Mouse (Mus musculus) heart, embryonic 12.5 days (tissue): Measurements from ENCODE around the gene S1pr3. TPM values are rescaled to one million over a fixed set of nuclear protein-coding genes. Genes with fewer than 3 reads are reported as not detected.
A peak's percentile ranks its signal among the peaks of the same experiment; 100 is the strongest.

Source experiments
- ATAC-seq: fragments of 200-750 bp; cut with Nextera tagmentation; 2 replicates; pipeline ENCODE4 v1.8.0; 2017; ENCODE audit warnings: moderate TSS enrichment, moderate library complexity; ENCODE audit not compliant: insufficient number of reproducible peaks, low FRiP score
- H3K27ac ChIP-seq: fragments of 300-500 bp; sonication (generic); 2 replicates; pipeline ENCODE4 v1.5.1; 2016; ENCODE audit warnings: mild to moderate bottlenecking, moderate library complexity; ENCODE audit not compliant: poor library complexity, severe bottlenecking
- H3K27me3 ChIP-seq: fragments of 300-500 bp; sonication (generic); replicated peaks from 2 replicates; pipeline ENCODE4 v1.6.1; 2016; ENCODE audit warnings: mild to moderate bottlenecking, moderate library complexity
- H3K36me3 ChIP-seq: fragments of 300-500 bp; sonication (generic); 2 replicates; pipeline ENCODE4 v1.6.1; 2016; ENCODE audit warnings: mild to moderate bottlenecking, moderate library complexity
- H3K4me1 ChIP-seq: fragments of 300-500 bp; sonication (generic); replicated peaks from 2 replicates; pipeline ENCODE4 v1.6.1; 2016; ENCODE audit warnings: mild to moderate bottlenecking
- H3K4me2 ChIP-seq: fragments of 300-500 bp; sonication (generic); 2 replicates; pipeline ENCODE4 v1.6.1; 2016; ENCODE audit warnings: mild to moderate bottlenecking, moderate library complexity
- H3K4me3 ChIP-seq: fragments of 300-500 bp; sonication (generic); 2 replicates; pipeline ENCODE4 v1.5.1; 2016; ENCODE audit warnings: mild to moderate bottlenecking
- H3K9ac ChIP-seq: fragments of 300-500 bp; sonication (generic); 2 replicates; pipeline ENCODE4 v1.6.1; 2016; ENCODE audit warnings: mild to moderate bottlenecking, moderate library complexity
- H3K9me3 ChIP-seq: fragments of 300-500 bp; sonication (generic); replicated peaks from 2 replicates; pipeline ENCODE4 v1.6.1; 2016; ENCODE audit warnings: mild to moderate bottlenecking, moderate library complexity
- WGBS: fragments of 180-500 bp; shearing (Covaris S2); methylation state at CpG from one replicate; pipeline ENCODE4 v1.1.7; 2016; 5-methylcytosine and 5-hydroxymethylcytosine counted together
- polyA plus RNA-seq: library from polyadenylated mRNA; unstranded; fragments of >200 nt; fragmentation: Nextera tagmentation; extraction: Ambion mirVana; gene quantifications from 2 replicates; pipeline ENCODE4 v1.2.1, GENCODE M21; 2016

S1pr3 gene
- 18.7 and 19.3 TPM in 2 replicates for polyA plus RNA-seq

GRCm38 (mm10) chr13:51408519-51409001, at the start of gene S1pr3:
TSS of gene S1pr3 (plus strand) at chr13:51408639.
- peak; percentile 72 for ATAC-seq
- Histone ChIP-seq H3K27ac (peak within 1 kb of the TSS; percentile 28; the same call in 1 of the 2 replicates), H3K9ac (peak within 1 kb of the TSS; percentile 82), H3K4me3 (peak within 1 kb of the TSS; percentile 63), H3K4me1 (peaks cover 40% of the 10 kb centered on the region), H3K4me2 (peak within 1 kb of the TSS; percentile 80), H3K27me3 (0 out of 2 replicates have a peak, but pooled peaks cover 6% of the 10 kb centered on the region), H3K9me3 (no peaks in the 10 kb centered on the region), H3K36me3 (no peaks in the 10 kb centered on the region)
- WGBS: under 1% methylated on average over 33 of the region's 33 CpGs

DNA sequence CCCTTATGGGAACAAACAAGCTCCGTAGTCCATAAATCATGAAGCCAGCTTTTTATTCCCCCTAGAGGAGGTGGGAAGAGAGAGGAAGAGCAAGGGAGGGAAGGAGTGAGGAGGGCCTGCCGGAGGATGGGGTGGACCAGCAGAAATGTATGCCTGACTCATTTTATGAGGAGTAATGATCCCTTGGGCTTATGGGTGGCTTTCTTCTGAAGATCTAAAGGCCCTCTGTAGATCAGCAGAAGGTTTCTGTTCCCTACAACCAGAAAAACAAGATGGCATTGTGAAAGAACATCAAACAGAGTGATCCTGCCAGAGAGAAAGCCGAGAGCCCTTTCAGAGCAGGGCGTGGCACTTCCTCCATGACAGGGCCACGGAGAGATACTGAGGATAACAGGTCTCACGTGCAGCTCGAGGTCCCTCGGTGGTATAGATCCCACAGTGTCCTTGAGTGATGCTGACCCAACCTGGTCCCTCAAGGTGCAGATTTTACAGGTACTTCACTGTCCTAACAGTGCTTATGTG, 47.9 kb upstream of the S1pr3 start:
- no peaks in the 10 kb centered on the region for H3K27me3 ChIP-seq
- no peaks in the 10 kb centered on the region for H3K9me3 ChIP-seq
- H3K9ac ChIP-seq: no peak overlapping the region
- WGBS: 66% methylated on average over 8 of the region's 8 CpGs
- H3K4me3 ChIP-seq: no peak overlapping the region
- no peak overlapping the region for H3K27ac ChIP-seq
- no peak overlapping the region for H3K4me2 ChIP-seq
- peaks cover 16% of the 10 kb centered on the region for H3K4me1 ChIP-seq
- no peaks in the 10 kb centered on the region for H3K36me3 ChIP-seq
- ATAC-seq: no peak

DNA sequence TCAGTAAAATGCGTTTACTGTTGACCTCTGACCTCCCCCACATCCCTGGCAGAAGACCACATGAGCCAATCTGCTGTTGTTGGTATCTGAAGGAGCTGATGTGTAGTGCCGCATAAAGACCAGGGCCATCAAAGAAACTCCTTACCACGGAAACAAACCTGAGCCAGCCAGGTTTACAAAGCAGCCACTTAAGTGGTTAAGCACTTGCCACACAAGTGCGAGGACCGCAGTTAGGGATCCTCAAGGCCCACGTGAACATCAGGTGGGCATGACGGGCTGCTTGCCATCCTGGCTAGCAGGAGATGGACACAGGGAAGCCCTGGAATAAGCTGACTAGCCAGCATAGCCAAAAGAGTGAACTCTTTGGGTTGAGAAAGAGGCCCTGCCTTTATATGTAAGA, 45.0 kb upstream of the S1pr3 start:
- H3K4me1 ChIP-seq: peaks cover 22% of the 10 kb centered on the region
- H3K27ac ChIP-seq: no peak overlapping the region
- ATAC-seq: no peak
- no peak overlapping the region for H3K4me3 ChIP-seq
- no peak overlapping the region for H3K9ac ChIP-seq
- H3K4me2 ChIP-seq: no peak overlapping the region
- H3K9me3 ChIP-seq: no peaks in the 10 kb centered on the region
- H3K27me3 ChIP-seq: no peaks in the 10 kb centered on the region
- no peaks in the 10 kb centered on the region for H3K36me3 ChIP-seq
- 72% methylated on average over 7 of the region's 7 CpGs for WGBS

DNA sequence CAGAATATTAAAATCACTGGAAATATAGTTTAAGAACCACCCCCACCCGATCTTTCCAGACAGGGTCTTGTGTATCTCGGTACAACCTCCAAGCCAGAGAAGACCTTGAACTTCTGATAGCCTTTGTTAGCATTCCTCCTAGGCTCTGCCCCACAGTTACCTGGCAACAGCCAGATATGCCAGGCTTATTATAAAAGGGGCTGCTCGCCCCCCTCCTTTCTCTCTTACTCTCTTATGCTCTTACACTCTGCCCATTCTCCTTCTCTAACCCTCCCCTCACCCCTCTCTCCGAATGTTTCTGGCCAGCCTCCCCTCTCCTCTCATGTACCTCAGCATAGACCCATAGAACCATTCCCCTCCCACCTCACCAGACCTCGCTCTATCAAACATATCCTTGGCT, 44.5 kb upstream of the S1pr3 start:
- WGBS: 61% methylated on average over 5 of the region's 5 CpGs
- ATAC-seq: no peak

DNA sequence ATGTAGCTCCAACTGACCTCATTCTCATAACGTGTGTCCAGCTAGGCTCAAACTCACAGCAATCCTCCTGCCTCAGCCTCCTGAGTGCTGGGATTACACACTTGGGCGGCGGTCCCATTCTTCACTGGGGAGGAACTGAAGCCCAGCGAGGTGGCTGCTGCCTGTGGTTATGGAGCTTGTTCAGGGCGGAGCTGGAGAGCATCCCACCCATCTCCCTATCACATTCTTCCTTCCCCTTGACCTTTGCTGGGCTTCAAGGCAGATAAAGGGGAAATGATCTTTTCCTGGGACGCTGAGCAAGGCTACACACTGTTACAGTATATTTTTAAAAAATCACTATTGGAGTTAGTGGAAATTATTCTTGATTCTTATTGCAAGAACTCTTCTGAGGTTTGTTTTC, 43.2 kb upstream of the S1pr3 start:
- Histone ChIP-seq H3K4me3 (no peak overlapping the region), H3K4me2 (no peak overlapping the region), H3K36me3 (no peaks in the 10 kb centered on the region), H3K9ac (no peak overlapping the region), H3K4me1 (peaks cover 22% of the 10 kb centered on the region), H3K9me3 (no peaks in the 10 kb centered on the region), H3K27ac (no peak overlapping the region), H3K27me3 (no peaks in the 10 kb centered on the region)
- WGBS: 72% methylated on average over 6 of the region's 6 CpGs
- no peak for ATAC-seq

More for the DNA sequence above, 44.5 kb upstream of the S1pr3 start:
- Histone ChIP-seq H3K4me2 (no peak overlapping the region), H3K27me3 (no peaks in the 10 kb centered on the region), H3K4me1 (peaks cover 22% of the 10 kb centered on the region), H3K9ac (no peak overlapping the region), H3K27ac (no peak overlapping the region), H3K36me3 (no peaks in the 10 kb centered on the region), H3K9me3 (no peaks in the 10 kb centered on the region), H3K4me3 (no peak overlapping the region)

DNA sequence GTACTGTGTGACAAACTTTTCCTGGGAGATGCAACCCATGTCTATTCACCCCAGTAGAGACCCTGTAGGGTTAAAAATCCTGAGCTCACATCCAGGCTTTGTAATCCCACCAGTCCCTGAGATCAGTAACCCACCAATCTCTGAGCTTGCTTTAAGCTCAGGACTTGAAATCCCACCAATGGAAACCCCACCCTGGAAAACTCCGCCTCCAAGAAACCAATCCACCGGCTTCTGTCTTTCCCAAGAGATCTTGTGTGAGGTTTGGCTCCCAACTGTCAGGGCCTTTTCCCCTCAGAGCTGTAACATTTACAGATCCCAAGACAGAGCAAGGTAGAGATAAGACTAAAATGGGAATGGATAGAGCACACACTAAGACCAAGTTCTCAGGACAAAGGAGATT, 40.1 kb upstream of the S1pr3 start:
- Histone ChIP-seq H3K9ac (no peak overlapping the region), H3K27ac (no peak overlapping the region), H3K9me3 (no peaks in the 10 kb centered on the region), H3K4me2 (no peak overlapping the region), H3K36me3 (no peaks in the 10 kb centered on the region), H3K4me3 (no peak overlapping the region), H3K4me1 (peaks cover 22% of the 10 kb centered on the region), H3K27me3 (no peaks in the 10 kb centered on the region)
- no peak for ATAC-seq
- 61% methylated on average over 2 of the region's 2 CpGs for WGBS

DNA sequence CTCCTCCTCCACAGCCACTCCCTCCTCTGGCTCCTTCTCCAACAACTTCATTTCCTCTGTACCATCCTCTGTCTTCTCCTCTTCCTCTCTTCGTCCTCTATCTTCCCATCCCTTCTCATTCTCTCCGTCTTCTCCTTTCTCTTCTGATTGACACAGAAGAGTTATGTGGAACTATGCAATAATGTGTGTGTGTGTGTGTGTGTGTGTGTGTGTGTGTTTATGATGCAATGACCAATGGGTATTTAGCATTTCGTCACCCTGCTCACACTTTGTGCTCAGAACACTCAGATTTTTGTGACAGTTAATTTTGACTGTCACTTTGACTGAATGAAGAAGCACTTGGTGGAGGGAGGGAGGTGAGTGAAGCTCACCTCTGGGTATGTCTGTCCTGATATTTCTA, 39.1 kb upstream of the S1pr3 start:
- Histone ChIP-seq H3K36me3 (no peaks in the 10 kb centered on the region), H3K4me1 (peaks cover 12% of the 10 kb centered on the region), H3K4me3 (no peak overlapping the region), H3K9me3 (no peaks in the 10 kb centered on the region), H3K27me3 (no peaks in the 10 kb centered on the region), H3K9ac (no peak overlapping the region), H3K4me2 (no peak overlapping the region), H3K27ac (no peak overlapping the region)
- WGBS: 80% methylated on average over 3 of the region's 3 CpGs
- no peak for ATAC-seq

DNA sequence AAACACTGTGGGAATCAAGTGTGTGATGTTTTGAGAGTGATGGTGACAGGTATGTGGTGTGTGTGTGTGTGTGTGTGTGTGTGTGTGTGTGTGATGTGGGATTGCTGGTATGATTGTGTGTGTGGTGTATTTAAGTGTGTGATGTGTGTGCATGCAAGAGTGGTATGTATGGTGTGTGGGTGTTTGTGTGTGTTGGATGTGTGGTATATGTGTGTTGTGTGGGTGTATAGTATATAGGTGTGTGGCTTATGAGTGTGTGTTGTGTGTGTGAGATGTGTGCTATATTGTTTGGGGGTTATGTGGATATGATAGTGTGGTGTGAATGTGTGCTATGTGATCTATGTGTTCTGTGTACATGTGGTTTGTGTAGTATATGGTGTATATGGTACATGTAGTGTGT, 35.4 kb upstream of the S1pr3 start:
- Histone ChIP-seq H3K4me2 (no peak overlapping the region), H3K4me1 (peaks cover 12% of the 10 kb centered on the region), H3K27ac (no peak overlapping the region), H3K9ac (no peak overlapping the region), H3K36me3 (no peaks in the 10 kb centered on the region), H3K9me3 (no peaks in the 10 kb centered on the region), H3K4me3 (no peak overlapping the region), H3K27me3 (no peaks in the 10 kb centered on the region)
- ATAC-seq: peak; percentile 39; the same call in 1 of the 2 replicates

DNA sequence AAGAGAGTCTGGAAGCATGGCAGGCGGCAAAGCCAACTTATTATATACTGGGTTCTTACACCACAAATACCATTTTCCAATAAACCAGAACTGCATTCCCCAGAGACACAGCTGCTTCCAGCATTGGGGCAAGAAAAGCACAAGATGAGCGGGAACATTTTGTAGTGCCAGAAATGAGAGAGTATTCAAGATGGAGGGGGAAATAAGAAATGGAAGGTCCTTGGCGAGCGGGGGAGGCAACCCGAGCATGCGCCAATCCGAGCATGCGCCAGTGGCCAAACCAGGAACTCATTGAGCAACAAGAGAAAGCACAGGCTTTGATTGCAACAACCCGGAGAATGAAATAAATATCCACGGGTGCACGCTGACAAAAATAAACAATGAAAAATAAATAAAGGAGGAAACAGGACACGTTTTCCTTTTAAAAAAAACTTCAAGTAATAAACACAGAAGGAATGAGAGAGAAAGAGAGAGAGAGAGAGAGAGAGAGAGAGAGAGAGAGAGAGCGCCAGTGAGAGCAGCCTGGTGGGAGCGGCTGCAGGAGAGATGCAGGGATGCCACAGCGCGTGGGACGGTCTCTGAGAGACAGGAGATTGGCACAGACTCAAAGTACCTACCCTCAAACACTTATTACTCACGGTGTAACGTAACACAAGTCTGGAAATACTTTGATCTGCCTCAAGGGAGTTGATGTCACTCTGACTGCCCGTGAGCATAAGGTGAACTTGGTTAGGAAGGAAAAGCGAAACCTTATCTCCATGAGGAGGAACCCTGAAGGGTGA, 34.2 kb upstream of the S1pr3 start:
- Histone ChIP-seq H3K27ac (no peak overlapping the region), H3K9ac (no peak overlapping the region), H3K9me3 (no peaks in the 10 kb centered on the region), H3K27me3 (no peaks in the 10 kb centered on the region), H3K36me3 (no peaks in the 10 kb centered on the region), H3K4me2 (no peak overlapping the region), H3K4me1 (peaks cover 23% of the 10 kb centered on the region), H3K4me3 (no peak overlapping the region)
- ATAC-seq: no peak
- 72% methylated on average over 21 of the region's 21 CpGs for WGBS

GRCm38 (mm10) chr13:51378126-51378525, 30.3 kb upstream of the S1pr3 start:
- Histone ChIP-seq H3K4me3 (0 out of 2 replicates have a peak overlapping the region, but pooled peaks have one; percentile 12), H3K9me3 (no peaks in the 10 kb centered on the region), H3K4me1 (peaks cover 38% of the 10 kb centered on the region), H3K36me3 (no peaks in the 10 kb centered on the region), H3K4me2 (peak overlapping the region; percentile 51), H3K9ac (no peak overlapping the region), H3K27me3 (no peaks in the 10 kb centered on the region), H3K27ac (peak overlapping the region; percentile 98)
- WGBS: 4% methylated on average over 4 of the region's 4 CpGs
- ATAC-seq: peak; percentile 63; the same call in 1 of the 2 replicates

DNA sequence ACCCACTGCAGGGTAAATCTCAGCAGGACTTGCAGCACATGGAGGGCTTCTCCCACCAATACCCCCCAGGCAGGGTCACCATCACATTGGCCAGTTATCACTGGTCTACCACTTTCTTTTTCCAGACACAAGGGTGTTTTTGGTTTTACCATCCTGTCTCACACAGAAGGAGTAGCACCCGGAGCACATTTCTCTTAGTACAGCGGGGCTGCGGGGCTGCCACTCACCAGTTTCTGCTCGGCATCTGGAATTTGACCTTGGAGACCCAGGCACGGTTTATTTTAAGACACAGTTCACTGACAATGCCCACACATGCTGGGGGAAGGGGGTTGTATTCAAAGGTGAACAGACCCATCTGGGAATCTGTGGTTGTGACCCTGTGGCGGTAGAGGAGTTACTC, 28.8 kb upstream of the S1pr3 start:
- no peak overlapping the region for H3K9ac ChIP-seq
- H3K9me3 ChIP-seq: no peaks in the 10 kb centered on the region
- peak overlapping the region; percentile 98 for H3K27ac ChIP-seq
- WGBS: 14% methylated on average over 6 of the region's 6 CpGs
- peaks cover 38% of the 10 kb centered on the region for H3K4me1 ChIP-seq
- H3K27me3 ChIP-seq: no peaks in the 10 kb centered on the region
- ATAC-seq: peak; percentile 53; the same call in 1 of the 2 replicates
- no peak overlapping the region for H3K4me3 ChIP-seq
- peak overlapping the region; percentile 46 for H3K4me2 ChIP-seq
- no peaks in the 10 kb centered on the region for H3K36me3 ChIP-seq
